Mouse (Mus musculus) heart, adult 18-20 months (tissue): ENCODE data around the gene Efcab11. TPM values are rescaled to one million over a fixed set of nuclear protein-coding genes. Genes with fewer than 3 reads are reported as not detected.

Source experiments
- DNase-seq, 2 experiments: peaks; one replicate each; pipeline ENCODE4 v3.0.0; 2021 to 2022; ENCODE audit warnings: mixed read lengths in 1 of 2
- total RNA-seq, 2 experiments: library from RNA; stranded (reverse); gene quantifications; 2 replicates each; pipeline ENCODE4 v1.2.3; 2021

The Efcab11 gene
- total RNA-seq, 2 experiments from 2014 or later: not detected

GRCm38 (mm10) chr12:99752986-99753385 is 131.3 kb downstream of the Efcab11 start:
- DNase-seq: no peak

GRCm38 (mm10) chr12:99749391-99749790 is 134.8 kb downstream of the Efcab11 start:
- no peak for DNase-seq

- DNase-seq: peak in 1 of 2 experiments; percentile 19
These were observed 142.6 kb downstream of the Efcab11 start for GRCm38 (mm10) chr12:99741631-99742030.

GRCm38 (mm10) chr12:99739211-99739610 is 145.0 kb downstream of the Efcab11 start:
- no peak for DNase-seq

- DNase-seq: no peak
These were observed 146.0 kb downstream of the Efcab11 start for GRCm38 (mm10) chr12:99738256-99738655.

- DNase-seq: no peak
These were observed 147.3 kb downstream of the Efcab11 start for GRCm38 (mm10) chr12:99736971-99737370.

- DNase-seq: no peak
These were observed 149.1 kb downstream of the Efcab11 start for GRCm38 (mm10) chr12:99735172-99735571.

GRCm38 (mm10) chr12:99724206-99724605 is 160.0 kb downstream of the Efcab11 start:
- no peak for DNase-seq

GRCm38 (mm10) chr12:99723791-99724190 is 160.4 kb downstream of the Efcab11 start:
- DNase-seq: no peak

- DNase-seq: peak; percentile 49 to 54
These were observed 162.9 kb downstream of the Efcab11 start for GRCm38 (mm10) chr12:99721318-99721717.

- DNase-seq: no peak
These were observed 164.5 kb downstream of the Efcab11 start for GRCm38 (mm10) chr12:99719777-99720176.

- DNase-seq: no peak
These were observed 166.1 kb downstream of the Efcab11 start for GRCm38 (mm10) chr12:99718161-99718560.

- DNase-seq: peak; percentile 80 to 84
These were observed 168.1 kb downstream of the Efcab11 start for GRCm38 (mm10) chr12:99716038-99716610.

- DNase-seq: peak; percentile 12 to 52
These were observed 168.9 kb downstream of the Efcab11 start for GRCm38 (mm10) chr12:99715129-99716037.

GRCm38 (mm10) chr12:99712214-99712613 is 172.0 kb downstream of the Efcab11 start:
- no peak for DNase-seq

- DNase-seq: no peak
These were observed 182.0 kb downstream of the Efcab11 start for GRCm38 (mm10) chr12:99702248-99702647.

GRCm38 (mm10) chr12:99700380-99700779 is 183.9 kb downstream of the Efcab11 start:
- DNase-seq: no peak

- no peak for DNase-seq
These were observed 184.7 kb downstream of the Efcab11 start for GRCm38 (mm10) chr12:99699379-99700023.

GRCm38 (mm10) chr12:99694066-99694465 is 190.2 kb downstream of the Efcab11 start:
- DNase-seq: no peak

- peak; percentile 35 to 44 for DNase-seq
These were observed 197.7 kb downstream of the Efcab11 start for GRCm38 (mm10) chr12:99686418-99686992.

- DNase-seq: peak; percentile 24 to 39
These were observed 198.7 kb downstream of the Efcab11 start for GRCm38 (mm10) chr12:99685451-99686100.

GRCm38 (mm10) chr12:99681681-99682080 is 202.6 kb downstream of the Efcab11 start:
- no peak for DNase-seq
